Mouse (Mus musculus): ENCODE results near the gene Spock1. TPM values are rescaled to one million over a fixed set of nuclear protein-coding genes. Genes with fewer than 3 reads are reported as not detected.

Gene Spock1
- total RNA-seq, 1 experiment, result 0.40 TPM

DNA sequence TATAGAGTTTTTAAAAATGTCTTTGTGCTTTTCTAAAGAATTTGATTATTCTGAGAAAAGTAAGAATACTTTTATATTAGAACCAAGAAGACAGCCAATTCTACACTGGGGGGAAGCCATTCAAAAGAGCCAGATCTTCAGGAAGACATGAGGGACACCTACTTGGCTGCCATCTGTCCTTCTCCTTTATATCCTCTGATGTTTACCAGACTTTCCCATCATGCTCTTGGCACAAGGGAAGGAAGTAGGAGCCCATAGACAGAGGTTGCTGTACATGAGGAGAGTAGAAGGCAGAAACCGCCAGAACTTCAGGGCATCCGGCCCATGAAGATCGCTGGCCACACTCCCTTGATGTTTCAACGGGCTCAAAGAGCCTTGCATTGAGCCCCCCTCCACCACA, 173.6 kb downstream of the Spock1 start:
- DNase-seq (ENCODE audit: low read depth, low spot score), result no peak
- Histone ChIP-seq H3K9me3 (ENCODE audit: control insufficient read depth, insufficient read depth, low read depth, low read length) (no peaks in the 10 kb centered on the region), H3K9ac (ENCODE audit: insufficient read depth, low read depth, low read length, poor library complexity, severe bottlenecking) (no peak overlapping the region), H3K36me3 (ENCODE audit: control insufficient read depth, insufficient read depth, low read length, poor library complexity, severe bottlenecking) (no peaks in the 10 kb centered on the region), H3K4me1 (ENCODE audit: control insufficient read depth in 2 of 2, insufficient read depth in 2 of 2, low read length in 2 of 2, poor library complexity in 1 of 2) (peaks cover 2 to 3% of the 10 kb centered on the region in 2 experiments; a peak in 1 of 4 replicates), H3K27ac (ENCODE audit: insufficient read depth, low read depth, low read length, poor library complexity, severe bottlenecking) (no peak overlapping the region), H3K4me3 (ENCODE audit: insufficient read depth in 1 of 2, low read depth in 1 of 2, low read length in 2 of 2, poor library complexity in 1 of 2, severe bottlenecking in 1 of 2) (no peak overlapping the region)
- TF ChIP-seq ZNF384 (IDR thresholded peaks at IDR 0.05; ENCODE audit: low read depth, low read length) (no peak), ZC3H11A (IDR thresholded peaks at IDR 0.05; ENCODE audit: borderline replicate concordance, low read depth, low read length) (no peak)
- in situ Hi-C loops (cut with MboI; ENCODE audit: low sequenced_read_pairs in 2 of 2, unreplicated experiment in 2 of 2), result no loop called here

DNA sequence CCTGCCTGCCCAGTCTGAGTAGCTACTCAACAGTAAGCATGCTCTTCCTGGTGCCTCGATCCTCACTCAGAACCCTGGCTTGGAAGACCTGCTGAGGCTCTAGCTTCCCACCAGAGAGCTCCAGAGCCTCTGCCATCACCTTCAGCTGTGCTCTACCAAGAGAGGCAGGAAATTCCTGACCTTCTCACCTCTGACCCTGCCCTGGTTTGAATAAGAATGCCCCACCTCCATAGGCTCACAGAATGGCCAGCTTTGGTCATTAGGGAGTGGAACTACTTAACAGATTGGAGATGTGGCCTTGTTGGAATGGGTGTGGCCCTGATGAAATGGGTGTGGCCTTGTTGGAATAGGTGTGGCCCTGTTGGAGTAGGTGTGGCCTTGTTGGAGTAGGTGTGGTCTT, 174.6 kb downstream of the Spock1 start:
- H3K9ac ChIP-seq (ENCODE audit: insufficient read depth, low read depth, low read length, poor library complexity, severe bottlenecking), result no peak overlapping the region
- no peak overlapping the region for H3K27ac ChIP-seq (ENCODE audit: insufficient read depth, low read depth, low read length, poor library complexity, severe bottlenecking)
- DNase-seq (ENCODE audit: low read depth, low spot score), result no peak
- H3K36me3 ChIP-seq (ENCODE audit: control insufficient read depth, insufficient read depth, low read length, poor library complexity, severe bottlenecking), result no peaks in the 10 kb centered on the region
- H3K4me3 ChIP-seq (ENCODE audit: insufficient read depth in 1 of 2, low read depth in 1 of 2, low read length in 2 of 2, poor library complexity in 1 of 2, severe bottlenecking in 1 of 2), result no peak overlapping the region
- TF ChIP-seq HCFC1 (IDR thresholded peaks at IDR 0.05; ENCODE audit: borderline replicate concordance, insufficient read depth, low read length) (no peak), CHD2 (IDR thresholded peaks at IDR 0.05; ENCODE audit: low read depth, low read length) (no peak), ZNF384 (IDR thresholded peaks at IDR 0.05; ENCODE audit: low read depth, low read length) (no peak), ZC3H11A (IDR thresholded peaks at IDR 0.05; ENCODE audit: borderline replicate concordance, low read depth, low read length) (no peak), MAFK (IDR thresholded peaks at IDR 0.05; ENCODE audit: insufficient read depth, low read depth, low read length) (no peak)
- peaks cover 2 to 3% of the 10 kb centered on the region in 2 experiments; a peak in 1 of 4 replicates for H3K4me1 ChIP-seq (ENCODE audit: control insufficient read depth in 2 of 2, insufficient read depth in 2 of 2, low read length in 2 of 2, poor library complexity in 1 of 2)
- no peaks in the 10 kb centered on the region for H3K9me3 ChIP-seq (ENCODE audit: control insufficient read depth, insufficient read depth, low read depth, low read length)
- in situ Hi-C loops (cut with MboI; ENCODE audit: low sequenced_read_pairs in 2 of 2, unreplicated experiment in 2 of 2), result no loop called here

- Histone ChIP-seq H3K27ac (ENCODE audit: insufficient read depth, low read depth, low read length, poor library complexity, severe bottlenecking) (no peak overlapping the region), H3K4me1 (ENCODE audit: control insufficient read depth in 2 of 2, insufficient read depth in 2 of 2, low read length in 2 of 2, poor library complexity in 1 of 2) (peaks cover 2 to 3% of the 10 kb centered on the region in 2 experiments; a peak in 1 of 4 replicates), H3K9ac (ENCODE audit: insufficient read depth, low read depth, low read length, poor library complexity, severe bottlenecking) (no peak overlapping the region), H3K4me3 (ENCODE audit: insufficient read depth in 1 of 2, low read depth in 1 of 2, low read length in 2 of 2, poor library complexity in 1 of 2, severe bottlenecking in 1 of 2) (no peak overlapping the region), H3K36me3 (ENCODE audit: control insufficient read depth, insufficient read depth, low read length, poor library complexity, severe bottlenecking) (no peaks in the 10 kb centered on the region), H3K9me3 (ENCODE audit: control insufficient read depth, insufficient read depth, low read depth, low read length) (no peaks in the 10 kb centered on the region)
- in situ Hi-C loops (cut with MboI; ENCODE audit: low sequenced_read_pairs in 2 of 2, unreplicated experiment in 2 of 2), result no loop called here
- TF ChIP-seq MAFK (IDR thresholded peaks at IDR 0.05; ENCODE audit: insufficient read depth, low read depth, low read length) (no peak), ZNF384 (IDR thresholded peaks at IDR 0.05; ENCODE audit: low read depth, low read length) (no peak), CHD2 (IDR thresholded peaks at IDR 0.05; ENCODE audit: low read depth, low read length) (no peak), ZC3H11A (IDR thresholded peaks at IDR 0.05; ENCODE audit: borderline replicate concordance, low read depth, low read length) (no peak), HCFC1 (IDR thresholded peaks at IDR 0.05; ENCODE audit: borderline replicate concordance, insufficient read depth, low read length) (no peak)
- DNase-seq (ENCODE audit: low read depth, low spot score), result no peak
Measured at GRCm38 (mm10) chr13:57732251-57732650, 175.9 kb downstream of the Spock1 start.

DNA sequence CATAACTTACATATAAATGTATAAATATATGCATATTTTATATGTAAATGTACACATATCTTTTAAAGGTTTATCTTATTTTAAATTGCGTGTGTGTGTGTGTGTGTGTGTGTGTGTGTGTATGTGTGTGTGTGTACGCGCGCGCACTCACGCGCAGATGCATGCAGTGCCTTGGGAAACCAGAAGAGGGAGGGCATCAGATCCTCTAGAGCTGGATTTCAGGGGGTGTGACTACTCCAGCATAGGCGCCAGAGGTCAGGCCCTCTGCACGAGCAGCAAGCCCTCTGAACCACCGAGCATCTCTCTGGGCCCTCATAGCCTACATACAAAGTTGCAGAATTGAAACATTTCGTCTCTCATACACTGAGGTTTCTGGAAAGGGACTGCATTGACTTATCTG, 180.4 kb downstream of the Spock1 start:
- H3K4me3 ChIP-seq (ENCODE audit: insufficient read depth in 1 of 2, low read depth in 1 of 2, low read length in 2 of 2, poor library complexity in 1 of 2, severe bottlenecking in 1 of 2), result no peak overlapping the region
- TF ChIP-seq MAFK (IDR thresholded peaks at IDR 0.05; ENCODE audit: insufficient read depth, low read depth, low read length) (no peak), ZC3H11A (IDR thresholded peaks at IDR 0.05; ENCODE audit: borderline replicate concordance, low read depth, low read length) (no peak), CHD2 (IDR thresholded peaks at IDR 0.05; ENCODE audit: low read depth, low read length) (no peak), HCFC1 (IDR thresholded peaks at IDR 0.05; ENCODE audit: borderline replicate concordance, insufficient read depth, low read length) (no peak)
- H3K9me3 ChIP-seq (ENCODE audit: control insufficient read depth, insufficient read depth, low read depth, low read length), result no peaks in the 10 kb centered on the region
- H3K9ac ChIP-seq (ENCODE audit: insufficient read depth, low read depth, low read length, poor library complexity, severe bottlenecking), result no peak overlapping the region
- in situ Hi-C loops (cut with MboI; ENCODE audit: low sequenced_read_pairs in 2 of 2, unreplicated experiment in 2 of 2), result no loop called here
- no peak overlapping the region for H3K27ac ChIP-seq (ENCODE audit: insufficient read depth, low read depth, low read length, poor library complexity, severe bottlenecking)
- no peaks in the 10 kb centered on the region for H3K4me1 ChIP-seq (ENCODE audit: control insufficient read depth in 2 of 2, insufficient read depth in 2 of 2, low read length in 2 of 2, poor library complexity in 1 of 2)
- H3K36me3 ChIP-seq (ENCODE audit: control insufficient read depth, insufficient read depth, low read length, poor library complexity, severe bottlenecking), result no peaks in the 10 kb centered on the region
- DNase-seq (ENCODE audit: low read depth, low spot score), result no peak

- H3K27ac ChIP-seq (ENCODE audit: insufficient read depth, low read depth, low read length, poor library complexity, severe bottlenecking), result no peak overlapping the region
- in situ Hi-C loops (cut with MboI; ENCODE audit: low sequenced_read_pairs in 2 of 2, unreplicated experiment in 2 of 2), result no loop called here
- DNase-seq (ENCODE audit: low read depth, low spot score), result no peak
- TF ChIP-seq CHD2 (IDR thresholded peaks at IDR 0.05; ENCODE audit: low read depth, low read length), result no peak
- TF ChIP-seq MAFK (IDR thresholded peaks at IDR 0.05; ENCODE audit: insufficient read depth, low read depth, low read length), result no peak
- TF ChIP-seq HCFC1 (IDR thresholded peaks at IDR 0.05; ENCODE audit: borderline replicate concordance, insufficient read depth, low read length), result no peak
- TF ChIP-seq ZNF384 (IDR thresholded peaks at IDR 0.05; ENCODE audit: low read depth, low read length), result no peak
- H3K36me3 ChIP-seq (ENCODE audit: control insufficient read depth, insufficient read depth, low read length, poor library complexity, severe bottlenecking), result no peaks in the 10 kb centered on the region
- no peak overlapping the region for H3K4me3 ChIP-seq (ENCODE audit: insufficient read depth in 1 of 2, low read depth in 1 of 2, low read length in 2 of 2, poor library complexity in 1 of 2, severe bottlenecking in 1 of 2)
- H3K9ac ChIP-seq (ENCODE audit: insufficient read depth, low read depth, low read length, poor library complexity, severe bottlenecking), result no peak overlapping the region
- H3K9me3 ChIP-seq (ENCODE audit: control insufficient read depth, insufficient read depth, low read depth, low read length), result no peaks in the 10 kb centered on the region
- H3K4me1 ChIP-seq (ENCODE audit: control insufficient read depth in 2 of 2, insufficient read depth in 2 of 2, low read length in 2 of 2, poor library complexity in 1 of 2), result no peaks in the 10 kb centered on the region
Measured at GRCm38 (mm10) chr13:57726654-57727053, 181.5 kb downstream of the Spock1 start.

Measured in ES-E14 (cell line).